Mouse (Mus musculus): Measurements from ENCODE around the gene Sstr3. TPM values are rescaled to one million over a fixed set of nuclear protein-coding genes. Genes with fewer than 3 reads are reported as not detected.

The Sstr3 gene
- polyA plus RNA-seq, 1 experiment from 2014 or later: not detected

GRCm38 (mm10) chr15:78489906-78490305 is 54.6 kb downstream of the Sstr3 start:
- no peaks in the 10 kb centered on the region for H3K9me3 ChIP-seq
- H3K4me2 ChIP-seq: no peak overlapping the region
- H3K4me3 ChIP-seq: no peak overlapping the region
- ATAC-seq (ENCODE audit: extremely low read depth, insufficient number of reproducible peaks, low FRiP score, low TSS enrichment): no peak
- no peak overlapping the region for H3K27ac ChIP-seq (replicated peaks)
- WGBS: 73% methylated on average over 8 of the region's 8 CpGs
- H3K36me3 ChIP-seq: no peaks in the 10 kb centered on the region
- no peak overlapping the region for H3K9ac ChIP-seq
- peaks cover 21% of the 10 kb centered on the region; the same call in 1 of the 2 replicates for H3K27me3 ChIP-seq (replicated peaks)
- no peaks in the 10 kb centered on the region for H3K4me1 ChIP-seq

- peaks cover 24% of the 10 kb centered on the region; the same call in 1 of the 2 replicates for H3K27me3 ChIP-seq (replicated peaks)
- no peaks in the 10 kb centered on the region for H3K36me3 ChIP-seq
- ATAC-seq (ENCODE audit: extremely low read depth, insufficient number of reproducible peaks, low FRiP score, low TSS enrichment): no peak
- no peak overlapping the region for H3K4me3 ChIP-seq
- H3K4me2 ChIP-seq: no peak overlapping the region
- no peaks in the 10 kb centered on the region for H3K4me1 ChIP-seq
- no peak overlapping the region for H3K9ac ChIP-seq
- 70% methylated on average over 3 of the region's 3 CpGs for WGBS
- H3K27ac ChIP-seq (replicated peaks): no peak overlapping the region
- no peaks in the 10 kb centered on the region for H3K9me3 ChIP-seq
Measured at GRCm38 (mm10) chr15:78489248-78489647, 55.2 kb downstream of the Sstr3 start.

- Histone ChIP-seq H3K4me1 (no peaks in the 10 kb centered on the region), H3K36me3 (no peaks in the 10 kb centered on the region), H3K4me2 (no peak overlapping the region), H3K27ac (replicated peaks) (no peak overlapping the region), H3K4me3 (no peak overlapping the region), H3K9ac (no peak overlapping the region), H3K9me3 (no peaks in the 10 kb centered on the region), H3K27me3 (replicated peaks) (peaks cover 29% of the 10 kb centered on the region; the same call in 1 of the 2 replicates)
- ATAC-seq (ENCODE audit: extremely low read depth, insufficient number of reproducible peaks, low FRiP score, low TSS enrichment): no peak
- 53% methylated on average over 4 of the region's 4 CpGs for WGBS
Measured at GRCm38 (mm10) chr15:78487066-78487465, 57.4 kb downstream of the Sstr3 start.

Other genes starting within 250 kb of the Sstr3 start
- 0.28 and 0.39 TPM in 2 replicates for gene Csf2rb2, start 239.0 kb downstream of the Sstr3 start, polyA plus RNA-seq (2015; fragmentation: Nextera tagmentation; extraction: Ambion mirVana)
- gene Csf2rb, start 218.9 kb downstream of the Sstr3 start, polyA plus RNA-seq (2015; fragmentation: Nextera tagmentation; extraction: Ambion mirVana): 0.94 and 1.3 TPM in 2 replicates
- gene Tex33, start 148.8 kb downstream of the Sstr3 start, polyA plus RNA-seq (2015; fragmentation: Nextera tagmentation; extraction: Ambion mirVana): not detected in 2 replicates
- gene Tst, start 138.8 kb downstream of the Sstr3 start, polyA plus RNA-seq (2015; fragmentation: Nextera tagmentation; extraction: Ambion mirVana): 12.2 and 14.2 TPM in 2 replicates
- 0.99 and 1.9 TPM in 2 replicates for gene Mpst, start 138.3 kb downstream of the Sstr3 start, polyA plus RNA-seq (2015; fragmentation: Nextera tagmentation; extraction: Ambion mirVana)
- gene Kctd17, start 116.1 kb downstream of the Sstr3 start, polyA plus RNA-seq (2015; fragmentation: Nextera tagmentation; extraction: Ambion mirVana): 22.5 and 23.0 TPM in 2 replicates
- 0.37 and 0.45 TPM in 2 replicates for gene Tmprss6, start 76.1 kb downstream of the Sstr3 start, polyA plus RNA-seq (2015; fragmentation: Nextera tagmentation; extraction: Ambion mirVana)
- gene Il2rb, start 49.4 kb downstream of the Sstr3 start, polyA plus RNA-seq (2015; fragmentation: Nextera tagmentation; extraction: Ambion mirVana): 0.04 TPM in 1 of 2 replicates, not detected in the other
- gene C1qtnf6, start 13.3 kb downstream of the Sstr3 start, polyA plus RNA-seq (2015; fragmentation: Nextera tagmentation; extraction: Ambion mirVana): 28.7 and 31.8 TPM in 2 replicates
- 7.6 and 8.9 TPM in 2 replicates for gene Rac2, start 28.1 kb upstream of the Sstr3 start, polyA plus RNA-seq (2015; fragmentation: Nextera tagmentation; extraction: Ambion mirVana)
- gene Cyth4, start 52.4 kb upstream of the Sstr3 start, polyA plus RNA-seq (2015; fragmentation: Nextera tagmentation; extraction: Ambion mirVana): 5.0 and 5.2 TPM in 2 replicates
- 0.03 TPM in 1 of 2 replicates, not detected in the other for gene Elfn2, start 174.1 kb upstream of the Sstr3 start, polyA plus RNA-seq (2015; fragmentation: Nextera tagmentation; extraction: Ambion mirVana)
- 13.7 and 15.8 TPM in 2 replicates for gene Mfng, start 228.8 kb upstream of the Sstr3 start, polyA plus RNA-seq (2015; fragmentation: Nextera tagmentation; extraction: Ambion mirVana)